Mouse (Mus musculus) E14TG2a.4 (cell line): ENCODE measurements around the gene Snapc4.

Experiments used
- CTCF ChIP-seq: conservative IDR thresholded peaks from 2 replicates; pipeline ENCODE4 v1.5.1; 2014; ENCODE audit warnings: low read length
- NANOG ChIP-seq: IDR thresholded peaks from 2 replicates; pipeline ENCODE4 v1.6.1; 2014; ENCODE audit warnings: borderline replicate concordance, low read length, mixed read lengths
- POU5F1 ChIP-seq: IDR thresholded peaks from 2 replicates; pipeline ENCODE4 v1.6.1; 2014; ENCODE audit warnings: low read length, borderline replicate concordance

DNA sequence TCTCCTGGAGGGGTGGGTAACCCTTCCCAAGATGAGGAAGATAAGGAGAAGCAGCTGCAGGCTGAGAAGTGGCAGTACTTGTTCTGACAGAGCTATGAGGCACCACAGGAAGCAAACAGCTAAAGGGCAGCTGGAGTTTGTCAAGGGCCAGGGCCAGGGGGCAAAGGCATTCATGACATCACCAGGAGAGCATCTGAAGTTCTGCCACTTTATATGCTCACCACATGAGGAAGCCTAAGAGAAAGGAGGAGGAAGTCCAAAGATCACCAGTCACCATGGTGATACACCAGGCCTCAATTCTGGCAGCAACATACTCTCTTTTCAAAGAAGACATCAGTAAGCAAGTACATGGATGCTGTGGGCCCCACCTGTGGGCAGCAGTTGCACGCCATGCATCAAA lies 42.6 kb upstream of the Snapc4 start:
- TF ChIP-seq POU5F1 = no peak
- TF ChIP-seq CTCF = no peak
- TF ChIP-seq NANOG = no peak
